Mouse (Mus musculus): ENCODE measurements around the gene Fkbp1a. TPM values are rescaled to one million over a fixed set of nuclear protein-coding genes. Genes with fewer than 3 reads are reported as not detected.
A peak's percentile ranks its signal among the peaks of the same experiment; 100 is the strongest.

Fkbp1a gene
- total RNA-seq, 2 experiments from 2014 or later, result 535 to 594 TPM

DNA sequence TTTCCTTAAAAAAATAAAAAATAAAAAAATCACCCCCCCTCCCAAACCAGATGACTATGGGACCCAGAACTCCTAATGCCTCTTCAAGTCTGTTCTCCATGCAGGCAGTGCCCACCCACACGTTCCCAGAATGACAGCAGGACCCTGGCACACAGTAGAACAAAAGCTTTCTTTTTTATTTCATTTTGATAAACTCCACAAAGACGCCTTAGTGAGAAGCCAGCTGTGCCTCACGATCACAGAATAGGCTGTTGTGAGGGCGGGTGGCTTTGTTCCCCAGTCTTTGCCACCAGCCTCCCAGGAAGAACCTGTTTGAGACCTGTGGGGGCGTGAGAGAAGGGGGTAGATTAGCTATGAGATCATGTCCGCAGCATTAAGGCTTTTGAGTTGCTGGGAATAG is 2.4 kb downstream of the Fkbp1a start:
- DNase-seq (ENCODE audit: low spot score in 2 of 2), result no peak

DNA sequence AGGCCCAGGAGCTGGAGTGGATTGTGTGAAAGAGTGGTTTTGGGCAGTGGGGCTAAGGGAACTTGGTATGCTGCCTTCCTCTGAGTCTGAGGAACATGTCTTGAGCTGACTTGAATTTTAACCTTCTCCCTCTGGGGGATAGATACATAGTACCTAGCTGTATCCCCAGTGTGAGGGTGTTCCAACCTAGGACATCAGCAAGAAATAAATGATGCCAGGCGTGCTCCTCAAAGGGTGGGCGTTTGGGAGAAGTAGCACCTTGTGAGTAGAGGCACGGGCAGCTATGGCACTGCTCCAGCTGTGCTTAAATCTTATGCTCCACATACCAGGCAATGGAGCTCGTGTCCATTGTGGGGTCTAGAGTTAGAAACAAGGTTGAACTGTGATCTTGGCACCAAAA is 4.3 kb downstream of the Fkbp1a start:
- no peak for DNase-seq (ENCODE audit: low spot score in 2 of 2)

DNA sequence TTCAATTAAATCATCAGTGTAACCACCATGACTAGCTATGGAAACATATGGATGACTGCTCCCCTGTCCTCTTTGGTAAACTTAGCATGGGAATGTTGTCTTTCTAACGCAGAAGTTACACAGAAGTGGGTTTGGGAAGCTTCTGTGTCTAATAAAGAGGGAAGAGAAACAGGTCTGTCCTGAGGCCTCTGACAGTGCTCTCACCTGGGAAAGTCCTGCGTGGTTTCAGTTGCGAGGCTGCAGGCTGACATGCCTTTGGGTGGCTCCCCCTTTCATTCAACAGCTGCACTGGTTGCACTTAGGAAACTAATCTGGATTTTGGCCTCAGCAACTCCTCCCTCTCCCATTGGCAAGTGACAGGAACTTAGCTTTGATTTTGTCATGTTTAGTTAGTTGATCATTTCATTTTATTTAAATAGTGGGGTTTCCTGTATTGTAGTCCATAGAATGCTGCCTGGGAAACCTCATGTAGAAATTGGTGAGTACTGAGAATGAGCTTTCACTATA is 7.4 kb downstream of the Fkbp1a start:
- DNase-seq (ENCODE audit: low spot score in 2 of 2), result no peak

DNA sequence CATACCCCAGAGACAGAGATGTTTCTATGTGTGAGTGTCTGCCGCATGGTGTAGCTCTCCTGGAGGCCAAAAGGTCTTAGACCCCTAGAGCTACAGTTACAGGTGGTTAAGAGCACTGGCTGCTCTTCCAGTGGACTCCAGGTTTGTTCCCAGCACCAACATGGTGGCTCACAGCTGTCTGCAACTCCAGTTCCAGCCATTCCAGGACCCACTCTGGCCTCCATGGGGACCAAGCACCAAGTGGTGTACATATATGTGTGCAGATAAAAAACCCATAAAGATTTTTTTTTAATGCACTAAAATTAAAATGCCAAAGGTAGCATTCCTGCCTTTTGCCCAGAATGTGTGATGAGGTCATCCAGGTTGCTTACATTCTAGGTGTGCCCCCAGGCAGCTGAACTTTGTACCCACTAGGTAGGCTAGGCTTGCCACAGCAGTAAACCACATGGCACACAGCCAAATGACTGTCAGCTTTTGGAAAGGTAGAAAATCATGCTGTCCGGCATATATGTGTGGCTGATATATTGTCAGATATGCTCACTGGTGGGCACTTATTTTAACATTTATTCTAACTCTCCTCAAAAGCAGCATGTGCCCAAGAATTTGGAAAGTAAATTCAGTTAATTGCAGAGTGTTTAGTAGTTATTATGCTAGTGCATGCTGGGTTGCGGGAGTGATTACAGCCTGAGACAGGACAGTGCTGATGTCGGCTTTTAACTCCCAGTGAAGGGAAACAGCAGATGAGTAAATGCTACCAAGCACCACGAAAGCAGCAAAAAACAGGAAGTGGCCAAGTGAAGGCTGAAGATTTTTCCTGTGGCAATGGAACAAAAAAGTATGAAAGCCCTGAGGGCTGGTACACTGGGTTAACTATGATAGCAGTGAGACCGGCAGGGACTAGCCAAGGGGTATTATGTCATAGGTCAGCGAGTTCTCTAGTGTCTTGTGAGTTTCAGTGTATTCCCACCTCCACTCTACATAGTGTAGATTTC is 20.9 kb downstream of the Fkbp1a start:
- DNase-seq (ENCODE audit: low spot score in 2 of 2), result no peak

DNA sequence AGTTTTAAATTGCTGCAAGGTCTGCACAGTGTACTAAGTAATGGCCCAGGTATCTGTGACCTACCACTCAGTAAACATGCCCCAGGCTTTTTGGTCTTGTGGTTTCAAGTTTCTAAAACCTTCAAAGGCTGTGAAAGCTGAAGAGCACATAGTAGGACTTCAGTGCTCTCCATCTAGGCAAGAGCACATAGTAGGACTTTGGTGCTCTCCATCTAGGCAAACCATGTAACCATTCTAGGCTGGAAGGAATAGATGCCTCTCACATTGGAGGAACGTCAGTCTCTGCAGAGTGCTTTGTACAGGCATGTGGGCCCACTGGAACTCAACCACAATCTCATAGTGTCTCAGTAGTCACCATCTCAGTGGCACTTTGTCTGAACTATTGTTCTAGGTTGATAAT is 21.7 kb downstream of the Fkbp1a start:
- no peak for DNase-seq (ENCODE audit: low spot score in 2 of 2)

DNA sequence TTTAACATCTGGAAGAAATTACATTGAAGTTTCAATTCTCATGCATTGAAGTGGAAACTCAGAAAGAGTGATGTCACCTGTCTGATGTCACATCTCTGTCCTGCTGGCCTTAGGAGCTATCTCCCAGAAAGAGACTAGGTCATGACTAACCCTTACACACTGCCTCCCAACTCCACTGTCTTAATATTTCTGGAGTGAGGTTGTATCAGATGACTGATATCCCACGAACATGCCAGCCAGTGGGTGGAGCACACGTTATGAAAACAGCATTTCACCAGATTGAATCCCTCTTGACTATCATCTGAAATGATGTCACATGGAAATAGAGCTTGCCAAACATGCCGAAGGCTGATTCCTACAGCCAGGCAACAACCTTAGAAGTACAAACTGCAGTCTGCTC is 22.7 kb downstream of the Fkbp1a start:
- DNase-seq (ENCODE audit: low spot score in 2 of 2), result no peak

DNA sequence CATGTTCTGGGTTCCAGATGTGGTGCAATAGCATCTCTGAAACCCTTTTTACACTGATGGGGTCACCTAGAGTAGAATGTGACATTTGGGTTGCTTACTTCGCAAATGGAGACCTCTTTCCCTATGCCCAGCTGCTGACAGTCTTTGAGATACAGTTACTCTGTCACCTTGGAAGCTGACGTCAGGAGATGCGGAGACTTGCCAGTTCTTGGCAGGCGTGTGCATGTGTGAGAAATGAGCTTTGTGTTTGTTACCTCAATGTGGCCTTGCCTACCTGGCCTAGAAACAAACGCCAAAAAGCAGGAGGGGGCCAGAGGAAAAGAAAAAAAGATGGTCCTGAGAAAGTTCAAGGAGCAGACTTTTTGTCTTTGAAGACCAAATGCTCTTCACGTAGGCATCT is 24.6 kb downstream of the Fkbp1a start:
- DNase-seq (ENCODE audit: low spot score in 2 of 2), result no peak

DNA sequence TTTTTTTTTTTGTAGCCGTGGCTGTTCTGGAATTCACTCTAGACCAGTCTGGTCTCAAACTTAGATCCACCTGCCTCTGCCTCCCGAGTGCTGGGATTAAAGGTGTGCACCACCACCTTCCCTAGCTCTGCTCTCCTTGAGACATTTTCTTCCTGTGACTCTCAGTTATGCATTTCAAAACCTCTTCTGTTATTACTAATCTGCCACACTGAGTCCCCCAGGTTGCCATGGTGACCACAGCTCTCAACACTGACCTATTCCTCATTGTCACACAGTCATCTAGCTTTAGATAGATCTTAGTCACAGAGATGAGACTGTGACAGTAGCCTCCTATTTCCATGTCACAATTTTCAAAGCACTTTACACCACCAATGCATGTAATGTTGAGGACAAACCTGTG is 27.2 kb downstream of the Fkbp1a start:
- no peak for DNase-seq (ENCODE audit: low spot score in 2 of 2)

DNA sequence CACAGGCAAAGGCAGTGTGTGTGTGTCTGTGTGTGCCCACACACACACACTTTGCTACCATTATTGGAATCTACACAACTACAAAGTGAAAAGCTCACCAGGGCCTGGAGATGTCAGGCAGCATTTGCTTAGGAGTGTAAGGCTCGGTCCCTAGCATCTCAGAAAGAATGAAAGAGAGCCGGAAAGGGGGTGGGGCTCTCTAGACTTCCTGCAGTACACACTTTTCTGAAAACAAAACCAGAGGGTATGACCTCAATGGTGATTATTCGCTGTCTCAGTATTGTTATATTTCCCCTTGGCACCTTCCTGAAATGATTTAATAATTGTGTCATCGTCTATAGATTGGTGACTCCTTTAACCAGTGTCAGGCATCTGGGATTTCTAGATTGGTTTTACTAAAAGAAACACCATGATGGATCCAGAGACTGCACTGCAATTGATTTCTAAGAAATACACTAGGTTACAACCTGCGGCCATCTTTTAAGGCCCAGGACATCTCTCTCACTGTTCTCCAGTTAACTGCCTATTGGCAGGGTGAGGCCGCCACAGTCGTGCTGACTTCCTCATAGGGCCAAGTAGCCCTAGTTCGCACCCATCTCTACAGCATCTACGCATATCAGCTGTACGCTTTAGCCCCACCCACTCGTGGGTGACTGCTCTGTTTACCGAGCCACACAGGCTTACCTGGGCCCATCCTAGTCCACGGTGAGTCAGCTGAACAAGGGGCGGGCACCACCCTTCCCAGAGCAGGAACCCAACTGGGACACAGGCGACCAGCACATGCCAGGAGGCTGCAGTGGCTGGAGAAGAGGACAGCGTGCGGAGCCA is 29.8 kb downstream of the Fkbp1a start, which contains the start of gene Sdcbp2:
Sdcbp2 (plus strand) TSS at position 750 of the 828 bp plus-strand sequence.
- DNase-seq (ENCODE audit: low spot score in 2 of 2), result no peak

DNA sequence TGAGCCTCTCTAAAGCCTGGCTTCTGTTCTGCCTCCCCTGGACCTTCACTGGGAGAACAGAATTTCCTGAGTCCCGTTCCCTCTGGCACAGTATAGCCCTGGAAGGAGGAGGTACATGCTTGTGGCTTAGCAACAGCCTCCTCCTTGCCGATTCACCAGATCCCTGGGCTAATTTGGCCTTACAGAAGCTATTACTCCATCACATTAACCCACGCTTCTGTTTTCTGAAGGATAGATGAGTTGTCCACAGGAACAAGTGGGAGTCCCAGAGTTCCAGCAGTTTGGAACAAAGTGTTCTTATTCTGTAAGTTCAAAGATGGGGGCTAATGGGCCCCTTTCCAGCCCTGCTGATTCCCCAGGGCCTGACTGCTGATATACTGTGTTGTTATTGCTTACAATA is 31.4 kb downstream of the Fkbp1a start:
- no peak for DNase-seq (ENCODE audit: low spot score in 2 of 2)

DNA sequence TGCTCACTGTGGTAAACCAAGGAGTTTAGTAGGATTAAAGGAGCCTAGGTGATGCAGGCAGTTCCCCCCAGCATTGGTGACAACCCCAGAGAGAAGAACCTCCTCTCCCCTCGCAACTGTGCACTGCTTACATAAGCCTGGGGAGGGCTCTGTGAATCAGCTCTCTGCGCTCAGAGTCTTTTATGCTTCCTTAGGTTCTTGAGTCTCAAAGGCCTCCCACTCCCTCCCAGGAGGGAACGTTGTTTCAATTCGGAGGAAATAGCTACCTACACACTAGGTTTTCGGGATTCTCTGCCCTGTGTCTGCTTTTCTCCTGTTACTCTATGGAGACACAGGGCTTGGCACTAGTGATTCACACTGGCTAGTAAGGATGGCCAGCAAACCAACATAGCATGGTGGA is 32.3 kb downstream of the Fkbp1a start:
- no peak for DNase-seq (ENCODE audit: low spot score in 2 of 2)

DNA sequence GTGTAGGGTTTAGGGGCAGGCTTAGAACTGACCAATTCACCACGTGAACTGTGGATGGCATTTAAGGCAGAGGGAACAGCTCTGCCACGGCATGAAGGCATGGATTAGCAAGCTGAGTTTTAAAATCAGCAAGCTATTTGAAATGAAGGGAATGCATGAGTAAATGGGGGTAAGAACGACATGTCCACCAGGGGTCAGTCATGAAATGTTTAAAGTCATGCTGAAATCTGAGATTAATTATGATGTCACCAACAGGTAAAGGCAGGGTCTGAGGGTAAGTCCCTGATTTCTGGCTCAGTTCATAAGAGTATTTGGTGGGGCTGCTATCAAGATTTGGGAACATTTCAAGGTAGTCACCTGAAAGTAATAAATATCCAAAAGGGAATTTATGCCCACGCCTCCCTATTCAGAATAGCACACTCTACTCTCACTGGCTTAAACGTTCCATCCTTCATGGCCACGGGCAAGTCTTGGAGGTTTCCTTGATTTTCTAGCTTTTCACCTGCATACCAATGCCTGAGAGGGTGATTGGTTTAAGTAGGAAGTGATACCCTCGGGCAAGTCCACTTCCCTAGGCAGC is 32.9 kb downstream of the Fkbp1a start:
- DNase-seq (ENCODE audit: low spot score in 2 of 2), result peak; percentile 41 to 63

DNA sequence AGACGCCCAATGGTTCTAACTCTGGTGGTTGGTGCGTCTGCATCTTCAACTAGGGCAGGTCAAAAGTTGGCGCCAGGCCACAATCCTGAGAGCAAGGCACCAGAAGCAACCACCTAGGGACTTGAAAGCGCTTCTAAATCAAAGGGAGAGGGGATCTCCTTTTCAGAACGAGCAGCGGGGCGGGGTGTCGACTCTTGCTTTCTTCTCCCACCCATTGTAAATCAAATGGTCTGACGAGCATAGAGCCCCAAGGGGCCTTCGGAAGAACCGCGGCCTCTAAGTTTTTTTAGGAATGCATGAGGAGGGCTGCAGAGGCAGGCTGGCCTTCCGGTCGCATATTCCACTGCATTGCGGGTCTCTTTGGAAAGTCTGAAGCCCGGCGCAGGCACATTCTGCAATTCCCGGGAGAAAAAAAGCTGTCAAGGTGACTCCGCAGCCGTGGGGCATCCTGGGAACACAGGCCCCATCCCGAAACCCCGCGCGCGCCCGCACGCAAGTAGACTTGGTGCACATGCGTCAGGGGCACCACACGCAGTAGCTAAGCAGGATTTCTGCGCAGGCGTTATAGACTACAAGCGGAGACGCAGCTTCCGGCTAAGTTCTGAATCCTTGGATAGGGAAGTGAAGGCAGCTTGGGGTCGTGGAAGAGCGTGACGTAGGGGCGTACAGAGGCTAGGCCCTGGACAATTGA is 33.6 kb downstream of the Fkbp1a start:
- DNase-seq (ENCODE audit: low spot score in 2 of 2), result peak; percentile 82 to 92

DNA sequence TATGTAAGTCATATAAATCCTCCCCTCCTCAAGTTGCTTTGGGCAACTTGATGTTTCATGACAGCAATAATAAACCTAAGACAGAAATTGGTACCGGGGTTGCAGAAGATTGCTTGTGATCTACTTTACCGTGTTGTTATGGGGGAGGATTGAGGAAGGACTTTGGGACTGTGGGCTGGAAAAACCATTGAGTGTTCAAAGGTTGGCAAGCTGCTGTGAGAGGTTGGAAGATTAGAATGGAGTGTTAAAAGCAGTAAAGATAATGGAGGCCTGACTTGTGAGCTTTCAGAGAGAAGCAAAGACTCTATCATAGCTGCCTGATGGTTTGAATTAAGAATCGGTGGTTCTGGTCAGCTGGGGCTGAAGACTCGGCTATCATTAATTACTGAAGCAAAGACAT is 36.9 kb downstream of the Fkbp1a start:
- no peak for DNase-seq (ENCODE audit: low spot score in 2 of 2)

DNA sequence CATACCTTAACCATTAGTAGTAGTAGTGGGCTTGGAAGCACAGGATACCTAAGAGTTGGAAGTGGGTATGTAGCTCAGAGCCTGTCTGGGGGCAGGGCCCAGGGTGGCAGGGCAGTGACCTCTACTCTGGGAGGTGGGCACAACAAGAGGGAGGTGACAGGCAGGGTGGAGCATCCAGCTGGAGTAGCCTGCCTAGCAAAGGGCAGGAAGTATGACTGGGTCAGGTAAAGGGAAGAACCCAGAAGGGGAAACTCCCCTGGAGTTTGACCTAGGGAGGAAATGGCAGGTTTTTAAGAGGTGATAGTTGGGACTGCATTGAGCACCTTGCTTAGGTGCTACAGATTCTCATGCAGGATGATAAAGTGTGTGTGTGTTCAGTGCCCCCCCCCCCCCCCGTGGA is 38.7 kb downstream of the Fkbp1a start:
- DNase-seq (ENCODE audit: low spot score in 2 of 2), result no peak

DNA sequence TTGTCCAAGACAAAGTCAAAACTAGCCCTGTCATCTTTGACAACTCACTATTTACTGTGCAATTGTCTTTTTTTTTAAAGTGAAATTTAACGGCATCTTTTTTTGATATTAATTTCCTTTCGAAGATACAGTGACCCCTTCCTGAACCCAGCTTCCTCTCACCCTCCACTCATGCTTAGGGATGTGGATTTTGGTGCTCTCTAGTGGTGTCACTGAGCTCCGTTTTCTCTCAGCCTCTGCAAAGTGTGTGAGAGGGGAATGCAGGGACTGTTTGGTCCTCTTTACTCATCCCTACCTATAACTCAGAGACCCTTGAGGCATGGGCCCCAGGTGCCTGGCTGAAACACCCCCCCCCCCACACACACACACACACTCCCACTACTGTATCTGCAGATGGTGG is 43.7 kb downstream of the Fkbp1a start:
- DNase-seq (ENCODE audit: low spot score in 2 of 2), result no peak

DNA sequence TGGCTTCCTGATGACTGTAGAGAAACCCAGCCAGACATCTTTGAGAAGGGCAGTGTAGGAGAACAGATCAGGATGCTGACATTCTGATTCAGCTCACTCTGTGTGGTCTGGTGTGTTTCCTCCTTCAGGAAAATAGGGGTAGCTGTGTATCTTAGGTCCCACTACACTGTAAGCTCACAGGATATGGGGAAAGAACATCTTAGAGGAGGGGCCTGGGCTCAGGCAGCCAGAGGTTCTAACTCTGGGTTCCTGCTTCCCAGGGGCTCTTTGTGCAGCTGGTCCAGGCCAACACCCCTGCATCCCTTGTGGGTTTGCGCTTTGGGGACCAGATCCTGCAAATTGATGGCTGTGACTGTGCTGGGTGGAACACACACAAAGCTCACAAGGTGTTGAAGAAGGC is 44.5 kb downstream of the Fkbp1a start:
- no peak for DNase-seq (ENCODE audit: low spot score in 2 of 2)

DNA sequence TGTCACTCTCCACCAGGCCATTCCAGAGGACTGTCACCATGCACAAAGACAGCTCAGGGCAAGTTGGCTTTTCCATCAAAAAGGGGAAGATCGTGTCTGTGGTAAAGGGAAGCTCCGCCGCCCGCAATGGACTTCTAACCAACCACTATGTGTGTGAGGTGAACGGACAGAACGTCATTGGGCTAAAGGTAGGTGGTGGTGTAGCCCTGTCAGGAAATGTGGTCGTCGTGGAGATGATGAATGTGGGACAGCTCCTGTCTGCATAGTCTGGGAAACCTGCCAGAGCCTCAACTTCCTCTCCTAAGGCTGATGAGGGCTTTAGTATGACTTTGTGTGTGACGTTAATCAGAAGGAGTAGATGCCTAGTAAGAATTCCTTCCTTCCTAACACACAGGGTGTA is 45.0 kb downstream of the Fkbp1a start:
- no peak for DNase-seq (ENCODE audit: low spot score in 2 of 2)

DNA sequence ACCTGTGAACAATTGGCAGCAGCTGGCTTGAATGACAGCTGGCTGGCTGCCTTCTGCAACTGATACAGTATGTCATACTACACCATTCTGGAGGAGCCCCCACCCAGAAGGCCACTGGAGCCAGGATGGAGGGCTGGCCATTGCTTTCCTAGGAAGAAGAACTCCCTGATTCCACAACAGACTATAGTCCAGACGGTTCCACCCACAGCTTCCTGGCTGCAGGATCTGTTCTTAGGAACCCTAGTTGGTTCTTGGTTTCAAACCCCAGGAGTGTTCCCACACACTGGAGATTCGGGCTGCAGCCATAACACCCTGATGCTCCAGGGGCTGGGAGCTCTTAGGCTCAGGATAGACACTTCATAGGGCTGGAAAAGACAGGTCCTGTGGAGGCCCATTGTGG is 55.8 kb downstream of the Fkbp1a start:
- no peak for DNase-seq (ENCODE audit: low spot score in 2 of 2)

DNA sequence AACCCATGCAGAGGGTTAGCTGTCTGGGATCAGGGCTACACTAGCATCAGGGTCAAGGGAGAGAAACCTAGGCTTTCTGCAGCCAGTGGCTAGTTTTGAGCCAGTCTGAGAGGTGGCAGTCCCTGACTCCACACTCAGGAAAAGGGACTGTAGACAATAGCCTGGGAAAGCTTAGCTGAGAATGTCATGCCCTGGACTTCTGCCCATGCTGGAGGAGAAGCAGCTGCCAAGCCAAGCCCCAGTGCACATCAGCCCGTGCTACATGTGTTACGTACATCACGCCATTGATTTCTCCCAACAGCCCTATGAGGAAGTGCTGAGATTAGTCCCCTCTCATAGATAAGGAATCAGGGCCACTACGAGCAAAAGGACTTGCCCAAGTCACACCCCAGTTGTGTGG is 59.8 kb downstream of the Fkbp1a start:
- DNase-seq (ENCODE audit: low spot score in 2 of 2), result no peak

DNA sequence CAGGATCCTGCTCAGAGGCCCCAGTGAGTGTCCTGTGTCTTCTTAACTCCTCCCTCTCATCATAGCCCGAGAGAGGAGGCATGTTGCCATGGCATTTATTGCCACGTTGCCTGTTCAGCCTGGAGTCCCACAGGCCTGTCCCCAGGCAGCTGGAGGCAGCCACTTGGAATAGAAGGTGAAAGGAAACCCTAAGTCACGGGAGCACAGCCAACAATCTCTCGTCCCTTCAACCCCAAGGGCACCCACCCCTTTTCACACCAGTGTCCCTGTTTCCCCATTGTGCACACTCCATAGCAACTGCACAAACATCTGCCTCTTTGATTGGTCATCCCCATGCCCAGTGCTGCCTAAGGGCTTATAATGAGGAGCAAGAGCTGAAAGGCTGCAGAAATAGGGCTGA is 61.3 kb downstream of the Fkbp1a start:
- DNase-seq (ENCODE audit: low spot score in 2 of 2), result peak; percentile 55 to 65
